Mouse (Mus musculus) cortical plate, adult 2 months (tissue): ENCODE measurements around the gene Enox1.

Experiments used
- CTCF ChIP-seq: fragments of 200-500 bp; IDR thresholded peaks from 2 replicates; pipeline ENCODE4 v1.5.1; 2011; ENCODE audit warnings: mild to moderate bottlenecking, control low read depth, low read length; ENCODE audit not compliant: insufficient read depth; ENCODE audit errors: extremely low read depth
- POLR2A ChIP-seq: fragments of 200-500 bp; IDR thresholded peaks from 2 replicates; pipeline ENCODE4 v1.6.1; 2011; ENCODE audit warnings: mild to moderate bottlenecking, low read length, control low read depth; ENCODE audit not compliant: insufficient read depth; ENCODE audit errors: extremely low read depth

DNA sequence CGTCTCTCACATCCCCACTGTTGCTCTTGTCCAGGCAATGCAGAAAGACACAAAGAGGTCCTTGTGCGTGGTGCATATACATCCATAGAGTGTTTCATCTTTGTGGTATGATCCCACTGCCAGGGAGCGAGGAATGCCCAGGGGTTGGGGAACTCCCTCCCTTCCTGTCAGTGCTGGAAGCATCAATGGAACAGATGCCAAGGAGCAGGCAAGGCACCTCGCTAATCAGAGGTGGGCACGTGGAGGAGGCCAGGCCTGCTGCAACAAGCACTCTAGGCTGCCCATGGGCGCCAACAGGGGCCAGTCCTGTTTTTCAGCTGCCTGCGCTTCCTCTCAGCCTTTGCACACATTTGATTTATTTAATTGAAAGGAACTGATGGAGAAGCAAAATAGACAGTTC, 56.6 kb downstream of the Enox1 start:
- TF ChIP-seq POLR2A (no peak), CTCF (no peak)
